Mouse (Mus musculus) gastrocnemius, postnatal 10 days (tissue): ENCODE measurements around the gene Prelid1. TPM values are rescaled to one million over a fixed set of nuclear protein-coding genes. Genes with fewer than 3 reads are reported as not detected.
A peak's percentile ranks its signal among the peaks of the same experiment; 100 is the strongest.

Experiments
- DNase-seq: peaks from one replicate; pipeline ENCODE4 v3.0.0; 2021; ENCODE audit warnings: mixed read lengths
- total RNA-seq, 2 experiments: library from RNA; stranded (reverse); gene quantifications; 2 replicates each; pipeline ENCODE4 v1.2.3; 2021

Prelid1 gene
- total RNA-seq, 2 experiments from 2014 or later: 66.3 to 79.2 TPM

DNA sequence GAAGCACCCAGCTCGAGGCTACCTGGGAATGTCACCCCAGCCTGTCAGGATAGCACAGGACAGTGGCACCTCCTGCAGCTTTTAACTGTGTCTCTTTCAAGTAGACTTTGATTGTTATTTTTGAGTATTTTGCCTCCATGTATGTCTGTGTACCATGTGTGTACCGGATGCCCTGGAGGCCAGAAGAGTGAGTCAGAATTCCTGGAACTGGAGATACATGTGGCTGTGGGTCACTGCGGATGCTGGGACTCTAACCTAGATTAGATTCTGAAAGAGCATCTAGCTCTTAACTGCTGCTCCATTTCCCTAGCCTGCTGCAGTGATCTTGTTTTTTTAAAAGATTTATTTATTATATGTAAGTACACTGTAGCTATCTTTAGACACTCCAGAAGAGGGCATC lies 12.0 kb downstream of the Prelid1 start:
- no peak for DNase-seq

DNA sequence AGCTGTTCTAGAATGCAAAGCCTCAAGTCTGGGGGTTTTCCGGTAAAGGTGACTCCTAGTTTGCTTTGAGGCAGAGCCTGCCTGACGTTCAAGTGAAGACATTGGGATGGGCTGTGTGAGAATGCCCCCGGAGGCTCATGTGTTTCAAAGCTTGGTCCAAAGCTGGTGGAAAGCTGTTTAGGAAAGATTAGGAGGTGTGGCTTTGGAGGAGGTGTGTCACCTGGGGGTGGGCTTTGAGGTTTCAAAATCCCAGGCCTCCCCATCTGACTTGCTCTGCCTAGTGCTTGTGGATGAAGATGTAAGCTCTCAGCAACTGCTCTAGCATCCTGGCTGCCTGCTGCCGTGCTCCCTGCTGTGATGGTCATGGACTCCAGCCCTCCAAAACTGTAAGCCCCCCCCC lies 15.4 kb downstream of the Prelid1 start:
- DNase-seq: no peak

DNA sequence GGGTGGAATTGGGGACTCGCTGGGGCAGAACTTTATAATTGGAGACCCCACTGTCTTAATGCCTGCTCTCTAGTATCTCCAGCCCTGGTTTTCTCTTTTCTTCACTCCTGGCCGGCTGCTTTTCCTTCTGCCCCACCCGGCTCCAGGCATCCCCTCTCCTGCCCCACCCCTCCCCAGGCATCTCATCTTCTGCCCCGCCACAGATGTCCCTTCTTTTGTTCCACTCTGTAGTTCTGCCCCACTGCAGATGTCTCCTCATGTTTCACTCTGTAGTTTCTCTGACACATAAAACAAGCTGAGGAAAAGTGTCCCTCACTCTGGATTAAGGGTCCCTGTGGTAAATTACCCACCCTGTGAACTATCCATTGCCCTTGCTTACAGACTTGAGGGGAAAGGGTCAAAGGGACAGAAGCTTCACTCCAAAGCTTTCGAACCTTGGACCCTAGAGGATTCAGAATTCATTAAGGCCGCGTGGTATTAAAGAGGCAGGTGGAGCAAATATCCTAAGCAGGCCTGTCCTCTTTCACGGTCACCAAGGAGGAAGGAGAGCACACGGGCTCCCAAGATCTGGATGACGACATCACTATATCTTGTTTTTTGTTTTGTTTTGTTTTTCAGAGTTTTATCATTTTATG lies 17.2 kb downstream of the Prelid1 start:
- DNase-seq: no peak

DNA sequence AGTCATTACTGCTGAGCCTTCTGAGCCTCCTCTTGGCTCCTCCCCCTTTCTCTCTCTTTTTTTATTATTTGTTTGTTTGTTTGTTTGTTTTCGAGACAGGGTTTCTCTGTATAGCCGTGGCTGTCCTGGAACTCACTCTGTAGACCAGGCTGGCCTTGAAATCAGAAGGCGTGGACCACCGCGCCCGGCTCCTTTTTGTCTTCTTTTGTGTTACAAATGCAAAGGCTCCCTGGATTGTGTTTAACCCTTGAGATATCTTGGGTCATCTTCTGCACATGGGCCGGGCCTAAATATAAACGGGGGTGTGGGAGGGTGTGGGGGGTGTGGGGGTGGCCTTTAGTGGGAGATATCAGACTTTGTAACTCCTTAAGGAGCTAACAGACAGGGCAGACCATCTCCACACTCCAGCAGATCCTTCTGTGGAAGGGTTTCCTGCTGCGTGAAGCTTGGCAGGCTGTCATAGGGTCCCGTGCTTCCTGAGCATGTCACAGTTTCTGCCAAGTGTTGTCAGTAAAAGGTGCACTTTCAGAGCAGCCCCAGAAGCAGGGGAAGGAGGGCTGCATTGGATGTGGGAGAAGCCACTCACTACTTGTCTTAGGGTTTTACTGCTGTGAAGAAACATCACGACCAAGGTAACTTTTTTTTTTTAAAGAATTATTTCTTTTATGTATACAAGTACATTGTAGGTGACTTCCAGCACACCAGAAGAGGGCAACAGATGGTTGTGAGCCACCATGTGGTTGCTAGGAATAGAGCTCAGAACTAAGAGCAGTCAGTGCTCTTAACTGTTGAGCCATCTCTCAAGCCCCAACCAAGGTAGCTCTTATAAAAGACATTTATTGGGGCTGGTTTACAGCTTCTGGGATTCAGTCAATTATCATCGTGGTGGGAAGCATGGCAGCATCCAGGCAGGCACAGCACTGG lies 18.1 kb downstream of the Prelid1 start:
- DNase-seq: no peak

GRCm38 (mm10) chr13:55339259-55339658 lies 19.0 kb downstream of the Prelid1 start:
- DNase-seq: no peak

- DNase-seq: no peak
These were observed 22.2 kb downstream of the Prelid1 start for GRCm38 (mm10) chr13:55342469-55342868.

DNA sequence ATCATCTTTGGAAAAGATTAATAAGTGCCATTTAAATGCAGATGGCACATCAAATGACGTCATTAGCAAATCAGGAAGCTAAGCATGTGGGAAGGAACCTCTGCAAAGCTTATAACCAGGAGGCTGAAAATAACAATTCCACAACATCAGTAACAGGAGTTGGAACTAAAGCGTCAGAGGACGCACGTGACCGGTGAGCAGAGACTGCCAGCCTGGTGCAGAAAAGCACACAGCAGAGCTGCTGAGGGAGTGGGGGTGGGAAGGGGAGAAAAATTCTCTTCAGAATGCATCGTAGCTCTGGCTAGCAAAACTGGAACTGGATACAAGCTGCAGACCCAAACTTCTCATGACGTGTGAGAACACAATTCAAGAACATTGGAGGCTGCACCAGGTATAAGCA lies 24.0 kb downstream of the Prelid1 start:
- no peak for DNase-seq

DNA sequence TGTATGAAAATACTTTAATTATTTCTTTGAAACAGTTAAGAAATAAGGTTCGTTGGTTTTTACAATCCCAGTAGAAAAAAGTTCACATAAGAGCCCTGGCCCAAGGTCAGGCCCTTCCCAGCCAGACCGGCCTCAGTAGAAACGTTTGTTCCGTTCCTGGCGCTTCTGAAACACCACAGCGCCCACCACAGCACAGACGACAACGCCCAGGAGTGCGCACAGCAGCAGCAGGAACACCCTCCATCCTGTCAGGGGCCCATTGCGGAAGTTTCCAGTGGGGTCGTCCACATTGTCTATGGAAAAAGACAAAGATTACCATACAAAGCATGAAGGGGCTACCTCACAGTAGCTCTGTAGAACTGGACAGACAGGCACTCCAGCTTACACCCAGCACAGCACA lies 26.4 kb downstream of the Prelid1 start:
- DNase-seq: no peak

- no peak for DNase-seq
These were observed 40.8 kb downstream of the Prelid1 start for GRCm38 (mm10) chr13:55361145-55361544.

- no peak for DNase-seq
These were observed 41.7 kb downstream of the Prelid1 start for GRCm38 (mm10) chr13:55361974-55362452.

DNA sequence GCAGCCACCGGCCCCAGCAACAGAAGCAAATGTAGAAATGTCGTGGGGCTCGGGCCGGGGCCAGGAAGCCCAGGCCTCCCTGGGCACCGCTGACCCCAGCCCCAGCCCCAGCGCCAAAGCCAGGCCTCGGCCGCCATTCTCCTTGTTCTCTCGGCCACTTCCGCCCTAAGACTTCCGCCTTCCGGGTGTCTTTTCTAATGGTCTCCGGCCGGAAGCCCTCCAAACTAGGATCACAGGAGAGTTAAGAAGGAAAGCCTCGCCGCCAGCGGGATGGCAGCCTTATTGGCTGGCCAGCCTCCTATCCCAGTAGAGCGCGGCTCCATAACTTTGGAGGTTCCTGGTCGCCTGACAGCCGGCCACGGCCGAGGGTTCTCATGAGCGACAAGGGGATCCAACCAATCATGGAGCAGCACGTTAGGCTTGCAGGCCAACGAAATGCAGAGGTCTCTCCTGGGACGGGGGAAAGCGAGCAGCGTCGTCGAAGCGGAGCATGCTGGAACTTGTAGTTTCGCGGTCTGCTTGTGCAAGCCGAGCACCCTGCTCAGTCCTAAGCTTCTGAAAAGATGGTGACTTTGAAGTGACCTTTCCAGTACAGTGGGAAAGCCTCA lies 42.3 kb downstream of the Prelid1 start, which contains the start of gene Lman2:
Gene Lman2 (minus strand): TSS at position 331 of the 608 bp plus-strand sequence.
- DNase-seq: peak; percentile 90

GRCm38 (mm10) chr13:55368401-55368800 lies 48.1 kb downstream of the Prelid1 start:
- DNase-seq: no peak

- DNase-seq: no peak
These were observed 49.3 kb downstream of the Prelid1 start, which contains the start of gene Rgs14 for GRCm38 (mm10) chr13:55369531-55370114. Rgs14 (plus strand) TSS chr13:55369732.

DNA sequence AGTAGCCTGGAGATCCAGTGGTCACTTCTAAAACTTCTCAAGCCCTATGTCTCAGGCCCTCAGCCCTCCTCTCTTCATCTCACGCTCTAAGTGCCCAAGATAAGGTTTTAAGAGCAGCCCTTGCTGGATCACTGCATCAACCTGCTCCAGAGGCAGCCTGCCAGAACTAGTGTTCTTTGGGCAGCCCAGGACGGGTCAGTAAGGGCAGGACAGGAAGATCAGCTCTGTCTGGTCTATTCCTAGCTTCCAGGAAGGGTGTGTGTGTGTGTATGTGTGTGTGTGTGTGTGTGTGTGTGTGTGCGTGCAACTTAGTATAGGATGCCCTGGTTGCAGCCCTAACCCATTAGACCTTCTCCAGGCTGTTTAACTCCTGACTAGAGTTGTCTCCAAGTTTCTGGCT lies 49.9 kb downstream of the Prelid1 start:
- DNase-seq: no peak

- no peak for DNase-seq
These were observed 50.8 kb downstream of the Prelid1 start for GRCm38 (mm10) chr13:55371007-55371681.

DNA sequence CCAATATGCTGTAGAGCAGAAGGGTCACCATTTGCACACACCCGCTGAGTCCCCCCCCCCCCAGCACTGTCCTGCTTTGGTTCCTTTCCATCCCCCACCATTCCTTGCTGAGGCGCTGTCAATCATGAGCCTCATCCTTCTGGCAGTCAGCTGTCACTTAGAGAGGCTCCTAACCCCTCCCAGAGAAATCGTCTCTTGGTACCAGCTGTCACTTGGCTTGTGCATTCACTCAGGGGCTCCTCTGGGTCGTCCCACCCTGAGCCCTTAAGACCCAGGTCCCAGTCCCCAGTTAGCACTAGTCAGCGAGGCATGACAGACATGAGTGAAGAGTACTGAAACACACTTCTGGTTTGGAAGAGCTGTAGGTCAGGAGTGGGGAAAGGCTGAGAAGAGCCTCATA lies 51.4 kb downstream of the Prelid1 start:
- DNase-seq: no peak

- DNase-seq: no peak
These were observed 54.1 kb downstream of the Prelid1 start for GRCm38 (mm10) chr13:55374206-55374924.
